Mouse (Mus musculus): ENCODE measurements around the gene Gm45808.

Gm45808 gene

GRCm38 (mm10) chr7:45449974-45450373 is 36.6 kb downstream of the Gm45808 start:
- no peak for DNase-seq (ENCODE audit: low read depth)

- DNase-seq (ENCODE audit: low read depth): peak; percentile 60
Observed at GRCm38 (mm10) chr7:45447325-45447990, 39.2 kb downstream of the Gm45808 start.

GRCm38 (mm10) chr7:45446589-45446988 is 40.0 kb downstream of the Gm45808 start:
- no peak for DNase-seq (ENCODE audit: low read depth)

GRCm38 (mm10) chr7:45443526-45444420 is 42.8 kb downstream of the Gm45808 start:
- no peak for DNase-seq (ENCODE audit: low read depth)

GRCm38 (mm10) chr7:45437521-45438276 is 48.9 kb downstream of the Gm45808 start, which contains the start of gene Ruvbl2:
TSS of gene Ruvbl2 (minus strand) at chr7:45438096.
- no peak for DNase-seq (ENCODE audit: low read depth)

GRCm38 (mm10) chr7:45437046-45437445 is 49.6 kb downstream of the Gm45808 start:
- DNase-seq (ENCODE audit: low read depth): no peak

GRCm38 (mm10) chr7:45436444-45436843 is 50.2 kb downstream of the Gm45808 start:
- DNase-seq (ENCODE audit: low read depth): no peak

- peak; percentile 45 for DNase-seq (ENCODE audit: low read depth)
Observed at GRCm38 (mm10) chr7:45435038-45435437, 51.6 kb downstream of the Gm45808 start.

- DNase-seq (ENCODE audit: low read depth): peak; percentile 100
Observed at GRCm38 (mm10) chr7:45434203-45435015, 52.2 kb downstream of the Gm45808 start, which contains the start of gene Gys1. TSS of gene Gys1 (plus strand) at chr7:45434844.

- no peak for DNase-seq (ENCODE audit: low read depth)
Observed at GRCm38 (mm10) chr7:45433835-45434202, 52.8 kb downstream of the Gm45808 start.

- no peak for DNase-seq (ENCODE audit: low read depth)
Observed at GRCm38 (mm10) chr7:45426556-45426955, 60.1 kb downstream of the Gm45808 start.

GRCm38 (mm10) chr7:45421194-45421593 is 65.4 kb downstream of the Gm45808 start:
- no peak for DNase-seq (ENCODE audit: low read depth)

- no peak for DNase-seq (ENCODE audit: low read depth)
Observed at GRCm38 (mm10) chr7:45420615-45420919, 66.0 kb downstream of the Gm45808 start, which contains the start of gene Lhb. TSS of gene Lhb (plus strand) at chr7:45420820.

GRCm38 (mm10) chr7:45419859-45420614 is 66.6 kb downstream of the Gm45808 start:
- no peak for DNase-seq (ENCODE audit: low read depth)

- DNase-seq (ENCODE audit: low read depth): no peak
Observed at GRCm38 (mm10) chr7:45417962-45418492, 68.6 kb downstream of the Gm45808 start.
